Mouse (Mus musculus) liver (tissue): ENCODE data around the gene Ddb2.
A peak's percentile ranks its signal among the peaks of the same experiment; 100 is the strongest.

Experiments
- DNase-seq: peaks from one replicate; pipeline ENCODE4 v3.0.0-alpha.2; 2020; ENCODE audit warnings: mixed read lengths

Ddb2 gene

DNA sequence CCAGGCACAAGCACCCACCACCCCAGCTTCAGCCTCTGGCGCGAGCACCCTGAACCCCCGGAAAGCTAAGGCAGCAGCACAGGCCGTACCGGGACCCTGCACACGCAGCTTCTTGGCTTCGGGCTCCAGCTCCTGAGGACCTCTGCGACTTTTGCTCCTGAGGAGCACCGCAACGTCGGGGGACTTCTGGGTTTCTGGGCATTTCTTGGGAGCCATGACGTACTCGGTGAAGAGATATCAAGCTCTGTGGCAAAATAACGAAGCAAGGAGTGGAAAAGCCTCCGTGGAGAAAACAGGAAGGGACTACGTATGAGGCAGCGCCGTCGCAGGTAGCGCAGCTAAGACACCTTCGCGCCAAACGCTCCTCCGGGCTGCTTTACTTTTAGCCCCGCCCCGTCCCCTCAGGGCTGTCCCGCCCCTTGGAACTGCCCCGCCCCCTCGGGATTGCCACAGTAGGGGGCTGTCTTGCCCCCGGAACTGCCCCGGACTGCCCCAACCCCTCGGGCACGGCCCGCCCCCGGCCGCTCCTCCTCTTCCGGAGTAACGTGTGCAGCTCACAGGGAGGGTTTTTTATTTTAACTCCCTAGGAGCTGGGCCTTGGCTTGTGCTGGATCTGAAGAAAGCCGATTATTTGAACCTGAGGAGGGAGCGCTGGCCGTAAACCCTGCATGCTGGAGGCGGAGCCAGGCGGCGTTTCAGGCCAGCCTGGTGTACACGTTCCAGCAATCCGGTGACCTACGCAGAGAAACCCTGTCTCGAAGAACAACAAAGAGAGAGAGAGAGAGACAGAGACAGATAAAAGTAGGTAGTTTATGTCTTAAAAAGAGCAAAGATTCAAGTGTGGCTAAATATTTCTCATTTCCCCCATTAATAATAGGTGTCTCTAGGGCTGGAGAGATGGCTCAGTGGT is at the start of gene Ddb2:
Gene Ddb2, minus strand, starts transcription at position 382 of the 910 bp plus-strand sequence.
- peak; percentile 98 for DNase-seq

DNA sequence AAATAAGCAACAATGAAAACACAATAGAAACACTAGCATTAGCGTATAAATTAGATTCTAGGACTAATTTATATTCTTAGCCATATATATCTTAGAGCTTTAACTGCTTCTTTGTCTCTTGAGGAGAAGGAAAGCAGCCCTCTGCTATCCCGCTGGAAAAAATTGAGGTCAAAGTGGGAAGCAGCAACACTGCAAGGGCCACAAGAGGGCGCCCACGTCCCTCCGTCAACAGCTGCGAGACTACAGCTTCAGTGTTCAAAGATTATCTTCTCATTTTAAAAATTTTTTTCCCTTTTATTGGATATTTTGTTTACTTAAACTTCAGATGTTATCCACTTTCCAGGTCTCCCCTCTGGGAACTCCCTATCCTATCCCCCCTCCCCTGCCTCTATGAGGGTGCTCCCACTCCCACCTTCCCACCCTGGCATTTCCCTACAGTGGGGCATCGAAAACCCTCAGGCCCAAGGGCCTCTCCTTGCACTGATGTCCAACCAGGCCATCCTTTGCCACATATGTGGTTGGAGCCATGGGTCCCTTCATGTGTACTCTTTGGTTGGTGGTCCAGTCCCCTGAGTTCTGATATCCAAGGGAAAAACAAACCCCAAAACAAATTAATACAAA is 49.2 kb upstream of the Ddb2 start:
- DNase-seq: peak; percentile 79

DNA sequence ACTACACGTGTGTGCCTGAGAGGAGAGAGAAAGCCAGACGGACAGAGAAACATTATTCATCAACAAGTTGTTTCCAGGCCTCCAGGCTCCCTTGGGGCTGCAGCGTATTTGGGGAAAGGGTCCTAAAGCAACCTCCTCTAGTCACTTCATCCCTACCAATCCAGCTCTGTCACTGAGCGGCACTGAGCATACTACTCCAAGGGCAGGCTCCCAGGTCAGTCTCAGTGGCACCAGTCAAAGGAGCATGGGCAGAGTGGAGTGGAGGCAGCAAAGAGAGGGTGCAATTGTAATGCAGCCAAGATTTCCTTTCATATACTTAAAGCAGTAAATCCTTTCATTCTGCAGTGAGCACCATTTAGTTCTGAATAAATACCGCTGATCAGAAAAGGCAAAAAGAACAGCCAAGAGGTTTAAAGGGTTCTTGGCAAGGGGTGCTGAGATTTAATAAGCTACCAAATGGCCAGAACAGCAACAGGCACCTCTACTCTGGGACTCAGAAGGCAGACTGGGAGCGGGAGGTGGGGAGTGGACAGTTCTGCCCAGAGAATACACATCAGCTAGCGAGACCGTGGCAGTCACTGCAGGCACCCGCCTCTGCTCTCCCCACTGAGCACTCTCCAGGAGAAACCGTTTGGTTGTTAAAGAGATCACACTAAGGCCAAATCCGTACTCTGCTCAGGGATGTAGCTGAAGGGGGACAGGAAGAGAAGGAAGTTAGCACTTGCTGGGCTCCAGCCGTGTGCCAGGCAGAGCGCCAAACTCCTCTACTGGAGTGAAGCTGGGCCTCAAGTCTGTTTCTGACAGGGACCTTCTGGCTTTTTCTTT is 47.8 kb upstream of the Ddb2 start:
- no peak for DNase-seq

DNA sequence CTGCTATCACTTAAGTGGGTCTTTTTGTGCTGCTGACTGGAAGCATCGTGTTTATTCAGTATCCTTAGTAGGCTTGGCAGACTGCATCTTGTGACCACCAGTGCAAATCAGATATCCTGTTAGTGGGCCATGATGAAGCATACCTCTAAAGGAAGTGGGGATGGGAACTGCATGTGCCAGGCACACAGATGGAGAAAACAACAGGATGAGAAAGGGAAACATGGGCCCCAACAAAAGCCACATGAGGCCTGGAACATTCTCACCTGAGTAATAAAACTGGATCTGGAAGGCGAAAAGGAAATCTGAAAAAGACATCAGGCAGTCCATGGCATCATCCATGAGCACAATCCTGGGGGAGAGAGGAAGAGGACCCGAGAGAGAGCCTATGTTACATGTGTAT is 47.2 kb upstream of the Ddb2 start:
- no peak for DNase-seq

DNA sequence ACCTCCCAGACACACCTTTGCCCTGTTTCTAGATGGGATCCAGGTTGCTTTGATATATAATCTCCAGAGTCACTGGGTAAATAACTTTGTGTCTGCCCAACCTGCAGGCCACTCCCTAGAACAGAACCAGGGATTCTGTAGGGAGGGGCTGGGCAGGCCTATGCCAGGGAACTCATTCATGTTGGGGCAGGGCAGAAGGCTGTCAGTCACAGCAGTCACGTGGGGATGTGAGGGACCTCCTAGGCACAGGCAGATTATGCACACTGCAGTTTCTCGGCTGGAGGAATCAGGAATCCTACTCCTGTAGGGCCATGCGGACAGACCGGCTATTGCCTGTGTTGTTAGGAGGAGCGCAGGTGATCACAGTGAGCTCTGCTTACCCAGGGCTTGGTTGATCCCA is 44.6 kb upstream of the Ddb2 start:
- DNase-seq: no peak

DNA sequence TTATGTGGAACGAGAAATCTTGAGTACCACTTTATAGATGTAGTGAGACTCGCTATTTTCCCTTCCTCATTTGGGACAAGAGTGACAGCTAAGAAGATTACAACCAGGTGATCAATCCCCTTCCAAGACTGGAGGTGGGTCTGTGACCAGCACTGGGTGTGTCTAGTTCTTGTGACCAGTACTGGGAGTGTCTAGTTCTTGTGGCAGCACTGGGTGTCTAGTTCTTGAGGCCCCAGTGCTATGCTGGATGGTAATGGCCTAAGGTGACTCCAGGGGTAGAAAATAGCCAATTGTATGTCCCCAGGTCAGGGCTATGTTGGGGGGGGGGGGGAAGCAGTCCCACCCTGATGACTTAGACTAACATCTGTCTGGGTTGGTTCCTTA is 42.6 kb upstream of the Ddb2 start:
- DNase-seq: no peak

DNA sequence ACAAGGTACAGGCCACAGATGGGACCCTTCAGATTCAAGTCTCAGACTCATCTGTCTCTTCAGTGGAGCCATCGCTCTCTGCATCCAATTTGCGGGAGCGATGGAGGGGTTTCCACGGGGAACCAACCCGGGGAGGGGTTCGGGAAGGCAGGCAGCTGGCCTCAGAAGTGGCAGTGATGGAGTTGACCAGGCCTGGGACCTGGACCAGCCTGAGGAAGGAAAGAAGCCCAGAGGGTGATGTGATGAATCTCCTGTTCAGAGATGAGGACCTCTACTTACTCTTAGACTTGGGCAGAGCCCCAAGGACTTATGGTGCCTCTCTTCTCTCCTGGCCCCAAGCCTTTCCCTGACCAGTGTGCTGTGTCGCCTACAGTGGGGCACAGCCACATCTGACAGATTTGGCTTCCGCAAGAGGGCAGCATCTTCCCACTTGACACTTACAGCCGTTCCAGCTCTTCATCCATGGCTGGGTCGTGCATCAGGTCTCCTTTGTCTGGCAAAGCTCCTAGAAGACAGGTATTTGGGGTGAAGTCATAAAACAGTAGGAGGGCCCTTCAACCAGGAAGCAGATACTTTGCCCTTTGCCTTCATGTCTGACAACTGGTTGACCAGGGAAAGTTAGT is 42.1 kb upstream of the Ddb2 start:
- DNase-seq: peak; percentile 56

DNA sequence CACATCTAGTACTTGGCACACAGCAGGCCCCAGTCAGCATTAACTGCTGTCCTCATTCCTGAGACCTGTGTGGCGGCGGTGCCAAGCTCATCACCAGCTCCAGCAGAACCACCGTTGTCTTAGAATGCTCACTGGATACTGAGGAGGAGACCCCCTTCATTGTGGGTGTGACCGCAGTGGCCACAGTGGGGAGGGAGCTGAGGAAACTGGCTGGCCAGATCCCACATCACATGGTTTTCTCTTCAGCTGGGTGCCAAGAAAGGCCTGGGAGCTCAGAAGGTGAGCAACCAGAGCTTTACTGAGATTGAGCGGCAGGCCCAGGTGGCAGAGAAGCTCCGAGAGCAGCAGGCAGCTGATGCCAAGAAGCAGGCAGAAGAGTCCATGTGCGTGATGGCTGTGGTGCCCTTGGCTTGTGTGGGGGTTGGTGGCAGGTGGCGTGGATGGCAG is 32.9 kb upstream of the Ddb2 start:
- DNase-seq: no peak

DNA sequence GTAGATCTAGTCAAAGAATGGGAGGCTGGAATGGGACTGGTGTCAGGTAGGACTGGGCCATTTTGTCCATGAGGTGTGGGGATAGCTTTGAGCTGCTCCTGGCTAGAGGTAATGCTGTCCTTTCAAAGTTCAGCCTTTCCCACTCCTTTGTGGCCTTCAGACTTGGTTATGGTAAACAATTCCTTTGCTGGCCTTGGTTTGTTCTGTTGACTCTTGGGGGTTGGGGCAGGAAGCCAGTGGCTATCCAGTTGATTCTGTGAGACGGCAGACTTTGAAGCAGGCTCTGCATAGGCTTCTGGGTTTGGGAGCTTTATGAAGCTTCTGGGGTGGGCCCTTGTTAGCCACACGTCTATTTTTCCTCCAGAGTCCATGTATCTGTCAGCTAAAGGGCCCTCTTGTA is 31.9 kb upstream of the Ddb2 start:
- DNase-seq: peak; percentile 32

DNA sequence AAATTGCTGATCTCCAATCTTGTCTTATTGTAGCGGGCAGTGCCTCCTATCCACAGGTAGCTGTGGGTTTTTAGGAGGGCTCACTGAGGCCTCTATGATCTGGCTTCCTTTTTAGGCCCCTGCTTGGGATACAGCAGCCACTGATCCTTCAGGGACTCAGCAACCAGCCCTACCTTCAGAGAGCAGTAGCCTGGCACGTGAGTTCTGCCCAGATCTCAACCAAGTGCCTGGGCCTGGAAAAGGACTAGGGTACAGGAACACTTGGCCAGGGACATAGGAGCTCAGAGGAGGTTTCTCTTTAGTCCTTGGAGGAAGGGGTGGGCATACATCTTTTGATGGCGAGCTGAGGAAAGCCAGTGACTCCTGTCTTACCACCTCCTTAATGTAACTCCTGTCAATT is 31.3 kb upstream of the Ddb2 start:
- DNase-seq: no peak

DNA sequence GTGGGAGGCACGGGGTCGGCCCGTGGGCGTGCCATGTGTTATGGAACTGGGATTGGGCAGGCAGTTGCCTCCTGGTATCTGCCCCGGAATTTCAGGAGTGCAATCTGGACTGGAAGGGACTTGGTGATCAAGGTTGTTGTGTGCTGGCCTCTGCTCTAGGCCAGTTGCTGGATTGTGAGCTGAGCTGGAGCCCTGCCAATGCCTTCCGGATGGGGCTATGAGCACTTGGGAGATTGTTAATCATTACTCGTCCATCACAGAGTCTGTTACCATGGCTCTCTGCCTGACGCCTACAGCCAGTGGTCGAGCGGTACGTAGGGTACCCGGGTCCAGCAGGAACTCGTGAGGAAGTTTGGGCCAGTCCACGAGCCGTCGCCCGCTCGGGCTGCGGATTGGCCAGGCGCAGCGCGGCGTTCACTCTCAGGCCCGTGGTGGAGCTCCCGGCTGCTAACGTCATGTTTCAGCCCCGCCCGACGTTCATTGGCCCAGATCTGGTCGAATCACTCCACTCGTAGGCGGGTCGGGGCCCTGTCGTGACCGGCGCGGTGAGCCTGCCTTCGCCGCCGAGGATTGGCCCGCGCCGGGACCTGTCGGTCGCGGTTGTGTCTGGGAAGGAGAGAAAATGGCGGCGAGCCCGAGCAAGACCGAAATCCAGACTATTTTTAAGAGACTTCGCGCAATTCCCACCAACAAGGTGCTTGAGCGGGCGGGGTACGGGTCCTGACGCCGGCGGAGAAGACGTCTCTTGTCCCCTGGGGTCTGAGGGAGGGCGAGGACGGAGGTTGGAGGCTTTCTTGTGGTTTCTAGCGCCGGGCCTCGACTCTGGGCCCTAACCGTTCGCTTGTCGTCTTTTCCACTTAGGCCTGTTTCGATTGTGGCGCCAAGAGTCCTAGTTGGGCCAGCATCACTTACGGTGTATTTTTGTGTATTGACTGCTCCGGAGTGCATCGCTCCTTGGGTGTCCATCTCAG is 28.2 kb upstream of the Ddb2 start, which contains the start of gene Arfgap2:
Gene Arfgap2, plus strand, starts transcription at position 264 of the 971 bp plus-strand sequence.
- peak; percentile 98 for DNase-seq

DNA sequence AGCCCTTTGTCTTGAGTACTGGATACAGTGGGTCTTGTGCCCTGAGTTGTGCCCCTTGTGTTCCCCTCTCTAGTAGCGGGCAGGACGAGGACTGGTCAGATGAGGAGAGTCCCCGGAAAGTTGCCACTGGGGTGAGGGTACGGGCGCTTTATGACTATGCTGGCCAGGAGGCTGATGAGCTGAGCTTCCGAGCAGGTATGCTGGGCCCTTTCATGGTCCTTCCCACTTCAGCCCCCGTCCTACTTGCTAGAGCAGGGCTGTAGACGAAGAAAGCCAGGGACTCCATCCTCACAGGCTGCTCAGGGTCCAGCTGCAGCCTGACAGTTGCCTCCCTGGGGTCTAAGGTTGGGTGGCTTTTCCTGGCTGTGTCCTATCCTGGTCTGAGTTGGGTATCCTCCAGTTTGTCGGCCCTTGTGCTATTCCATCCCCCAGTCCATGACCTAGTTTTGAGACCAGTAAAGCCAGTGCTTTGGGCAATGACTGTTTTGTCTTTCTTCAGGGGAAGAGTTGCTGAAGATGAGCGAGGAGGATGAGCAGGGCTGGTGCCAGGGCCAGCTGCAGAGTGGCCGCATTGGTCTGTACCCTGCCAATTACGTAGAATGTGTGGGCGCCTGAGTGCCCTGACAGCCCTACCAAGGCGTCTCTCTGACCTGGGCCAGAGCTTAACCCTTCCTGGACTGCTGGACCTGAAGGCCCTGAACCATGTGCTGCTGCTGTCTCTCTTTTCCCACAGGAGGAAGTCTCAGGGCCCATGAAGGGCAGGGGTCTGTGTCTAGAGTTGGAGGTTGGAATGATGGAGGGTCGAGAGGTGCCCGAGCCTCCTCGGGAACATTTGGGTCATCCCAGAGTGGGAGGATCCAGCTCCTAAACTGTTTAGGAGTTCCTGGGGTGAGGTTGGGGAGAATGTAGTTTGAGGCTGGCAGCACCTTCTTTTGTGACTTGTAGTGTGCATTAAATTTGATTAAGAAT is 27.2 kb upstream of the Ddb2 start:
- DNase-seq: no peak

DNA sequence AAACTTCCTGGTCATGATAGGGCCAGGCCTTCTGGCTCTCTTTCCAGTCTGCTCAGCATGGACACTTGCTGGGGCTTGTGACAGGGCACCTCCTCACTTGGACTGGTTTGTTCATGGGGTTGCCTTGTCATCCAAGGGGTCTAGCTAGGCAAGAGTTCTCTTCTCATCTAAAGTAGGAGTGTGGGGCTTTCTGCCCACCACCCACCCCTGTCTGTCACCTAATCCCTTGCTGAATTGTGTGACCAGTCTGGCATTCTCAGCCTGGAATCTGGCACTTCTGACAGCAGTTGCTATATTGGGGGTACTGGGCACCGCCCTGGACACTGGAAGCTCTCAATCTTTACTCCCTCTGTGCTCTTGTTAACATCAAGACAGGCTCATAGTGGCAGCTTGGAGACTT is 22.7 kb upstream of the Ddb2 start:
- DNase-seq: no peak

DNA sequence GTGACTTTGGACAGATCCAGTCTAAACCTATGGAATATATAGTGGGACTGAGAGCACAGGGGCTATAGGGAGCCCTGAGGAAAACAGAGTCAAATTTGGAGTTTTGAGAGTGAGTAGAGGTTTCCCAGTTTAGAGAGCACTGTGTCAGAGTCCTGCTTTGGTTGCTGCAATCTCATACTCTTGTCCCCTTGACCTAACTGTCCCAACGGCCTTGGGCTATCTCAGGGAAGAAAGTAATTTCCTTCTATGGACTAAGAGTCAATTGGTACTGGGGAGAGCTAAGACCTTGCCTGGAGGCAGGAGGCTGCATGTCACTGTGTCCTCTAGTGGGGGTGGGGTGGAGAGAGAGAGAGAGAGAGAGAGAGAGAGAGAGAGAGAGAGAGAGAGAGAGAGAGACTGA is 22.0 kb upstream of the Ddb2 start:
- no peak for DNase-seq

DNA sequence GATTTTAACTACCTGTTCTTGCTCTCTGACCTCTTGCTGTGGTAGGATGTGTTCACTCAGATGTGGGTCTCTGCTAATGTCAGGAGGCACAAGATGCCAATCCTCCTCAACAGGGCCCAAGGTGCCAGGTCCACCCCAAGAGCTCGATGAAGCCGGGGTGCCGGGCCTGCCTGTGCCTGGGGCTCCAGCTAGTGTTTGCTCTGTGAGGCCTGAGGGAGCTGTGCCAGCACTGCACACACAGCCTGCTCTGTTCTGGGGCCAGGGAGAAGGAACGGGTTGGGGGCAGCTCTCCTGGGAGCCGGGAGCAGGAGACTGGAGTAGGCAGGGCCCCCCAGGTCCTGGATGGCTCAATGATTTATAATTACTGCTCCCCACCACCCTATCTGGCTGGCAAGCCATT is 21.3 kb upstream of the Ddb2 start:
- DNase-seq: no peak

DNA sequence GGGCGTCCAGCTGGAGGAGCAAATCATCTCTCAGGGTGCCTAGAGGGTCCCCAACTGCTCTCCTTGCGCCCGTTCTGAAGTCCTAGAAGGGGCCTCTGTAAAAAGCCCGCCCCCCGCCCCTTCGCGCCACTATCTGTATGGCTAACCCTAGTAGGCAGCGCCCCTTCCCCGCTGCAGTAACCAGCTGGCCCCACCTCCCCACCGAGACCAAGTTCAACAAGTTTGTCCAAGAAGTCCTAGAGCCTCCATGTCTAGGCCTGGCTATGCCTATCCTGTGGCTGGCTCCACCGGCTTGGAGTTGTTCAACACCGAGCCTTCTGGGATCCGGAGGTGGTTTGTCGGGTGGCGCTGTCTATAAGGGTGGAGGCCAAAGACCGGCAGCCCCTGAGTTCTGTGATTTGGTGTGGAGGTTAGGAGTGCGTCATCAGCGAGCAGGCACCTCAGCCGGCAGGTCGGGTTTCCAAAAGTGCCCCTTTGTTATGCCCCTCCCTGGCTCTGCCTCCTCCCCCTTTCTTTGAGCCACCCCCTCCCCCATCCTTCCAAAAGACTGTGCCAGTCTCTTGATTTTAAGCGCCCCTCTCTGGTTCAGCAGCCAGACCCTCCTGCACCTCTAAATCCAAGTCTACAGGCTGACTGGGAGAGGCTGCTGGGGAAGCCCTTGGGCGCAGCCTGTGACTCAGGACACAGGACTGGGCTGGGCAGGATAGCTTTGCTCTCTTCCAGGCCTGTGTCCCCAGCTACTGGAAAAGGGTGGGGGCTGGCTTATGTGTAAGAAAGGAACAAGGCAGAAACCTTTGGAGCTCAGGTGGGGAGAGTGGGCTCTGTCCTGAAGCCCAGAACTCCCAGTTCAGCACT is 20.6 kb upstream of the Ddb2 start:
- DNase-seq: peak; percentile 56

DNA sequence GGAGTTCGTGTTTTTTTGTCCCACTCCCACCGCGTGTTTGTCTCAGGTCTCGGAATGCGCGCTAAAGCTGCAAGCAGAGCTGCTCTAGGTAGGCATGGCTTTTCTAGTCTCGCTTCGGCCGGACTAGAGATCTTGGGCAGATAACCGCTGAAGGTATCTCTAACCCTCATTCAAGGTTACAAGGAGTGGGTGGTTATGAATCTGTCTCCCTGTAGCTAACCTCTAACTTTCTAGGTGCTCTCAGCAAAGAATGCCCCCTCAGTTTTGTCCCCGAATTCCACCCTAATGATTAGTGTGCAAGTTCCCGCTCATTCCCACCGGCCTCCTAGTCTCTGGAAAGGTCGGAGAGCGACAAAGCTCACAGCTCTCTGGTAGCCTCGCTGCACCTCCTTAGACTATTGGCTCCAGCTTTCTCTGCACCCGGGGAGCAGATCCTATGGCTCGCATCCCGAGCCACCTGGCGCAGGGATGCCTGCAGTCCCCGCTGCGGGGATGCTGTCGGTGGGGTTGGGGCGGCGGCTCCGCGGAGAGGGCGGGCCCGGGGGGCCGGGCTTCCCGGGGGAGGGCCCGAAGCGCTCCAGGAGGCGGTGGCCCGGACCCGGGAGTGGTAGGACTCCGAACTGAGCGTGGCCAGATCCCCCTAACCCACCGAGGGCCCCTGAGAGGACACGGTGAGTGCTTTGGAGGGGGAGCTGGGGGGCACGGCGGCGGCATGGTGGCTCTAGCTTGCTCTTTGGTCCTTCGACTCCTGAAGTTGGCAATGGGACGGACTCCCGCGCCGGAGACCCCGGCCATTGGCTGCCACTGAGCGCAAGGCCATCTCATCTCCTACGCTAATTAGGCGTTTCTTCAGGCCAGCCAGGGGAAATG is 19.7 kb upstream of the Ddb2 start:
- DNase-seq: peak; percentile 55

DNA sequence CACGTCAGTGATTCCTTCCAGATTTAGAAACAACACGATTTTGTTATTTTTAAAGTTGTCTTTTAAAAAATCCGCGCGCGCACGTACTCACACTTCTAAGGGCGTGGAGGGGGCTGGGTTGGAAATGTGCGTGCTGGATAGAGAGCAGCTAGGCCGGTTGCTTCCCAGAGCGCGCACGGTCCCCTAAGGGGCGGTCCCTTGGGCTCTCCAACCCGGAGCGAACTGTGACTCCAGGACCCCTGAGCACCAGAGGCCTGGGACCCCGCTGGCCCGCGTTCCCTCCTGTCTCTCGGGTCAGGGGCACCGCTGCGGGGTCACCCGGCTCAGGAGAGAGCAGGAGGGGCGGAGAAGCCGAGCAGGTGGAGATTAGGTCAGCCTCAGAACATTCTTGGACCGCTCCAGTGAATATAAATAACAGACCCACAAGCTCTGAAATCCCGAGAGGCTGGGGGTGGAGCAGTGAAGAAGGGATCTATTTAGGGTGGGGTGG is 18.9 kb upstream of the Ddb2 start, which contains the start of gene Pacsin3:
Gene Pacsin3, plus strand, starts transcription at position 294 of the 490 bp plus-strand sequence.
- no peak for DNase-seq
